Mouse (Mus musculus): ENCODE data around the gene Cdr2l.

Gene Cdr2l

GRCm38 (mm10) chr11:115441417-115441816, 59.7 kb downstream of the Cdr2l start:
- WGBS: 65% methylated on average over 15 of the region's 15 CpGs

All from cerebral cortex, adult 2 months (tissue).